In the genomic region with DNA sequence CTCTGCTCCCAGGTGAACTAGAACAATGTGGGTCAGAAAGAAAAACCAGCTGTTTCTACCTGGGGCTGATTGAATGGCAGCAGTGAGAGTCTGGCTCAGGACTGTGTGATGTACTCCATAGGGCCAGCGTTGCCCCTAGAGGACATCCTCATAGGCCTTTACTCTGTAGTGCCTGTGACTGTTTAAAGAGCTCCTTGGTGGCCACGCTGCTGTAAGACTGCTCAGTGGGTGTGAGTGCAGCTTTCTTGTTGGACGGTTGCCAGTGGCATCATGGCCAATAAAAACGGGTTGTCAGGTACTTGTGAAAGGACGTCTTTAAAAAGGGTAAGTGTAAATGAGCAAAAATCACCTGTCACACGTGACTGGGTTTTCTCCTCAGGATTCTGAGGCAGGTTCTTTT, we compare ENCODE assay signal across 8 mouse cellular contexts.
DNase-seq lines count a peak whose midpoint lies in the region; ATAC-seq and TF ChIP-seq lines count a peak whose summit lies in the region.

No protein-coding gene starts in this region.

- 57% methylated on average over 6 of the region's 6 CpGs for WGBS in embryonic facial prominence, embryonic 12.5 days
- 74% methylated on average over 6 of the region's 6 CpGs for WGBS in embryonic facial prominence, embryonic 10.5 days
- WGBS in large intestine, adult 2 months, result 23% methylated on average over 6 of the region's 6 CpGs
- WGBS in stomach, postnatal 0 days, result 41% methylated on average over 6 of the region's 6 CpGs

- no peaks in the 10 kb centered on the region for H3K27me3 ChIP-seq in embryonic facial prominence, embryonic 12.5 days
- H3K27me3 ChIP-seq in embryonic facial prominence, embryonic 10.5 days (replicated peaks; ENCODE audit: low read depth, poor library complexity, severe bottlenecking), result no peaks in the 10 kb centered on the region
- no peaks in the 10 kb centered on the region for H3K27me3 ChIP-seq in stomach, postnatal 0 days (ENCODE audit: control insufficient read depth, insufficient read depth, low read length)

- no peak for ATAC-seq in embryonic facial prominence, embryonic 12.5 days (ENCODE audit: insufficient number of reproducible peaks, insufficient read depth, low FRiP score, low TSS enrichment)
- peak; percentile 61; the same call in 1 of the 2 replicates for ATAC-seq in stomach, postnatal 0 days (ENCODE audit: low FRiP score, low TSS enrichment)

- no peak for TF ChIP-seq EP300 in stomach, postnatal 0 days (optimal IDR thresholded peaks at IDR 0.05)

- no peak overlapping the region for H3K4me2 ChIP-seq in embryonic facial prominence, embryonic 12.5 days (replicated peaks)
- H3K4me2 ChIP-seq in stomach, postnatal 0 days (replicated peaks; ENCODE audit: low read depth), result no peak overlapping the region

- H3K4me1 ChIP-seq in embryonic facial prominence, embryonic 12.5 days, result 0 out of 2 replicates have a peak, but pooled peaks cover 4% of the 10 kb centered on the region
- 0 out of 2 replicates have a peak, but pooled peaks cover 6% of the 10 kb centered on the region for H3K4me1 ChIP-seq in embryonic facial prominence, embryonic 10.5 days
- H3K4me1 ChIP-seq in stomach, postnatal 0 days (replicated peaks; ENCODE audit: control insufficient read depth, insufficient read depth), result no peaks in the 10 kb centered on the region

- TF ChIP-seq CTCF in stomach, postnatal 0 days (IDR thresholded peaks at IDR 0.05; ENCODE audit: low read depth), result 0 out of 2 replicates have a peak, but pooled peaks have one; percentile 7

- no peaks in the 10 kb centered on the region for H3K36me3 ChIP-seq in embryonic facial prominence, embryonic 12.5 days
- peaks cover 4% of the 10 kb centered on the region for H3K36me3 ChIP-seq in embryonic facial prominence, embryonic 10.5 days (replicated peaks)
- no peaks in the 10 kb centered on the region for H3K36me3 ChIP-seq in stomach, postnatal 0 days (ENCODE audit: control insufficient read depth, insufficient read depth, low read length)

- H3K9ac ChIP-seq in embryonic facial prominence, embryonic 12.5 days, result no peak overlapping the region
- H3K9ac ChIP-seq in stomach, postnatal 0 days (ENCODE audit: low read length), result no peak overlapping the region

- no peaks in the 10 kb centered on the region for H3K9me3 ChIP-seq in embryonic facial prominence, embryonic 12.5 days
- H3K9me3 ChIP-seq in embryonic facial prominence, embryonic 10.5 days, result no peaks in the 10 kb centered on the region
- no peaks in the 10 kb centered on the region for H3K9me3 ChIP-seq in stomach, postnatal 0 days (ENCODE audit: control insufficient read depth, low read length)

- no peak for DNase-seq in embryonic facial prominence, embryonic 10.5 days (ENCODE audit: low spot score)
- DNase-seq in right cerebral cortex, adult 2 months (ENCODE audit: low spot score in 2 of 2), result peak; percentile 31 to 43
- no peak for DNase-seq in right cerebral cortex, postnatal 4 days
- DNase-seq in large intestine, adult 2 months (ENCODE audit: low read depth, low spot score), result peak; percentile 91
- peak; percentile 30 for DNase-seq in stomach, postnatal 0 days (ENCODE audit: low spot score)
- no peak for DNase-seq in embryo, embryonic 10.5 days (ENCODE audit: low spot score)
- no peak for DNase-seq in frontal cortex, postnatal 14 days (ENCODE audit: low spot score in 2 of 2)

- 0 out of 2 replicates have a peak overlapping the region, but pooled peaks have one; percentile 7 for H3K27ac ChIP-seq in embryonic facial prominence, embryonic 12.5 days
- no peak overlapping the region for H3K27ac ChIP-seq in embryonic facial prominence, embryonic 10.5 days (replicated peaks)
- no peak overlapping the region for H3K27ac ChIP-seq in stomach, postnatal 0 days (replicated peaks)

- H3K4me3 ChIP-seq in embryonic facial prominence, embryonic 12.5 days, result no peak overlapping the region
- no peak overlapping the region for H3K4me3 ChIP-seq in embryonic facial prominence, embryonic 10.5 days
- no peak overlapping the region for H3K4me3 ChIP-seq in stomach, postnatal 0 days (ENCODE audit: low read depth, low read length)

Comparison
In these comparisons a context has a peak if more than half of its experiments do, and no peak if none do; other contexts are left out.
1. DNase-seq: peak in right cerebral cortex, adult 2 months (2 of 2), large intestine, adult 2 months (single experiment) and stomach, postnatal 0 days (single experiment); none in embryonic facial prominence, embryonic 10.5 days (single experiment), right cerebral cortex, postnatal 4 days (single experiment), embryo, embryonic 10.5 days (single experiment) and frontal cortex, postnatal 14 days (0 of 2).